Mouse (Mus musculus): ENCODE results near the gene Ceacam10. TPM values are rescaled to one million over a fixed set of nuclear protein-coding genes. Genes with fewer than 3 reads are reported as not detected.

Gene Ceacam10
- polyA plus RNA-seq, 1 experiment from 2014 or later: not detected

- Histone ChIP-seq H3K27ac (ENCODE audit: low read depth) (no peak overlapping the region), H3K9me3 (ENCODE audit: low read depth, low read length) (no peaks in the 10 kb centered on the region), H3K4me1 (ENCODE audit: insufficient read depth) (no peaks in the 10 kb centered on the region), H3K36me3 (ENCODE audit: insufficient read depth) (no peaks in the 10 kb centered on the region), H3K27me3 (ENCODE audit: insufficient read depth, low read length) (no peaks in the 10 kb centered on the region), H3K4me3 (ENCODE audit: low read depth, low read length) (no peak overlapping the region), H3K9ac (no peak overlapping the region), H3K4me2 (no peak overlapping the region)
- DNase-seq (peak; percentile 18), ATAC-seq (ENCODE audit: insufficient read depth) (no peak)
- WGBS: 36% methylated on average over 6 of the region's 6 CpGs
- TF ChIP-seq CTCF (IDR thresholded peaks at IDR 0.05; ENCODE audit: low read depth): no peak
Observed at GRCm38 (mm10) chr7:24804826-24805225, 27.8 kb downstream of the Ceacam10 start.

- Histone ChIP-seq H3K4me1 (ENCODE audit: insufficient read depth) (no peaks in the 10 kb centered on the region), H3K4me3 (ENCODE audit: low read depth, low read length) (no peak overlapping the region), H3K9ac (no peak overlapping the region), H3K9me3 (ENCODE audit: low read depth, low read length) (no peaks in the 10 kb centered on the region), H3K27ac (ENCODE audit: low read depth) (no peak overlapping the region), H3K4me2 (no peak overlapping the region), H3K36me3 (ENCODE audit: insufficient read depth) (no peaks in the 10 kb centered on the region), H3K27me3 (ENCODE audit: insufficient read depth, low read length) (no peaks in the 10 kb centered on the region)
- 41% methylated on average over 2 of the region's 2 CpGs for WGBS
- DNase-seq (no peak), ATAC-seq (ENCODE audit: insufficient read depth) (no peak)
- TF ChIP-seq CTCF (IDR thresholded peaks at IDR 0.05; ENCODE audit: low read depth): no peak
Observed at GRCm38 (mm10) chr7:24809041-24809440, 32.0 kb downstream of the Ceacam10 start.

- ATAC-seq (ENCODE audit: insufficient read depth): no peak
- Histone ChIP-seq H3K9me3 (ENCODE audit: low read depth, low read length) (no peaks in the 10 kb centered on the region), H3K4me1 (ENCODE audit: insufficient read depth) (no peaks in the 10 kb centered on the region), H3K36me3 (ENCODE audit: insufficient read depth) (no peaks in the 10 kb centered on the region), H3K9ac (no peak overlapping the region), H3K4me2 (no peak overlapping the region), H3K4me3 (ENCODE audit: low read depth, low read length) (no peak overlapping the region), H3K27ac (ENCODE audit: low read depth) (no peak overlapping the region), H3K27me3 (ENCODE audit: insufficient read depth, low read length) (no peaks in the 10 kb centered on the region)
- WGBS: 2% methylated on average over 3 of the region's 3 CpGs
- peak; percentile 88 for TF ChIP-seq CTCF (IDR thresholded peaks at IDR 0.05; ENCODE audit: low read depth)
- DNase-seq: peak; percentile 80
Observed at GRCm38 (mm10) chr7:24817502-24817901, 40.5 kb downstream of the Ceacam10 start.

DNA sequence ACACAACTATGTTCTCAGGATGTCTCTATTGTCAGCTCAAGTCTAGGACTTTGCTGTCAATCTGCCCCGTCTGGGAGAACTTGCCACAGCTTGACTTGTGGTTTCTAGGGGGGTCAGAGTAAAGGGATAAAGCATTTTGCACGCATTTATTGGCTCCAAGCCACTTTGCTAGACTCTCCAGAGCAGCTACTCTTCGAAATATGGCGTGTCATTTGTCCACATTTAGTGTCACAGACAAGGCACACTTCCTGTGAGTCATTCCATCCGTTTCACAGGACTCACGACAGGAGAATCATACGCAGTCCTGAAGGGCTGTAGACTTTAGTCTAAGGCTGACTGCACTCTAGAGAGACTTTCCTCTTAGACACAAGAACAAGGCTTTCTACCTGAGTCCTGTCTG lies 47.4 kb downstream of the Ceacam10 start:
- no peaks in the 10 kb centered on the region for H3K4me1 ChIP-seq (ENCODE audit: insufficient read depth)
- no peak for DNase-seq

GRCm38 (mm10) chr7:24827181-24827580 lies 50.2 kb downstream of the Ceacam10 start:
- no peak for TF ChIP-seq CTCF (IDR thresholded peaks at IDR 0.05; ENCODE audit: low read depth)
- Histone ChIP-seq H3K27me3 (ENCODE audit: insufficient read depth, low read length) (no peaks in the 10 kb centered on the region), H3K36me3 (ENCODE audit: insufficient read depth) (no peaks in the 10 kb centered on the region), H3K9ac (no peak overlapping the region), H3K27ac (ENCODE audit: low read depth) (no peak overlapping the region), H3K4me2 (no peak overlapping the region), H3K9me3 (ENCODE audit: low read depth, low read length) (no peaks in the 10 kb centered on the region), H3K4me1 (ENCODE audit: insufficient read depth) (no peaks in the 10 kb centered on the region), H3K4me3 (ENCODE audit: low read depth, low read length) (no peak overlapping the region)
- DNase-seq (no peak), ATAC-seq (ENCODE audit: insufficient read depth) (no peak)
- WGBS: 91% methylated on average over 4 of the region's 4 CpGs

More for the DNA sequence above, 47.4 kb downstream of the Ceacam10 start:
- ATAC-seq (ENCODE audit: insufficient read depth): no peak
- no peak overlapping the region for H3K4me2 ChIP-seq
- H3K27ac ChIP-seq (ENCODE audit: low read depth): no peak overlapping the region
- H3K27me3 ChIP-seq (ENCODE audit: insufficient read depth, low read length): no peaks in the 10 kb centered on the region
- H3K36me3 ChIP-seq (ENCODE audit: insufficient read depth): no peaks in the 10 kb centered on the region
- TF ChIP-seq CTCF (IDR thresholded peaks at IDR 0.05; ENCODE audit: low read depth): no peak
- WGBS: 54% methylated on average over 7 of the region's 7 CpGs
- no peak overlapping the region for H3K4me3 ChIP-seq (ENCODE audit: low read depth, low read length)
- H3K9me3 ChIP-seq (ENCODE audit: low read depth, low read length): no peaks in the 10 kb centered on the region
- H3K9ac ChIP-seq: no peak overlapping the region

Other genes starting within 250 kb of the Ceacam10 start
- gene Irgq, start 246.5 kb upstream of the Ceacam10 start, polyA plus RNA-seq (2014; fragmentation: Nextera tagmentation; extraction: Ambion mirVana): 8.0 and 9.3 TPM in 2 replicates
- not detected in 2 replicates for gene Pinlyp, start 231.1 kb upstream of the Ceacam10 start, polyA plus RNA-seq (2014; fragmentation: Nextera tagmentation; extraction: Ambion mirVana)
- gene Xrcc1, start 230.9 kb upstream of the Ceacam10 start, polyA plus RNA-seq (2014; fragmentation: Nextera tagmentation; extraction: Ambion mirVana): 96.6 and 121 TPM in 2 replicates
- 26.5 and 26.7 TPM in 2 replicates for gene Ethe1, start 189.7 kb upstream of the Ceacam10 start, polyA plus RNA-seq (2014; fragmentation: Nextera tagmentation; extraction: Ambion mirVana)
- 2.6 and 2.9 TPM in 2 replicates for gene Zfp575, start 189.6 kb upstream of the Ceacam10 start, polyA plus RNA-seq (2014; fragmentation: Nextera tagmentation; extraction: Ambion mirVana)
- 0.14 and 0.33 TPM in 2 replicates for gene Phldb3, start 166.4 kb upstream of the Ceacam10 start, polyA plus RNA-seq (2014; fragmentation: Nextera tagmentation; extraction: Ambion mirVana)
- gene Lypd3, start 140.7 kb upstream of the Ceacam10 start, polyA plus RNA-seq (2014; fragmentation: Nextera tagmentation; extraction: Ambion mirVana): 0.14 TPM in 1 of 2 replicates, not detected in the other
- gene Tex101, start 100.5 kb upstream of the Ceacam10 start, polyA plus RNA-seq (2014; fragmentation: Nextera tagmentation; extraction: Ambion mirVana): not detected in 2 replicates
- not detected in 2 replicates for gene BC049730, start 68.0 kb upstream of the Ceacam10 start, polyA plus RNA-seq (2014; fragmentation: Nextera tagmentation; extraction: Ambion mirVana)
- gene Gm4763, start 50.3 kb upstream of the Ceacam10 start, polyA plus RNA-seq (2014; fragmentation: Nextera tagmentation; extraction: Ambion mirVana): not detected in 2 replicates
- gene Cd177, start 16.9 kb upstream of the Ceacam10 start, polyA plus RNA-seq (2014; fragmentation: Nextera tagmentation; extraction: Ambion mirVana): 0.13 TPM in 1 of 2 replicates, not detected in the other
- gene Gm9844, start 85.0 kb downstream of the Ceacam10 start, polyA plus RNA-seq (2014; fragmentation: Nextera tagmentation; extraction: Ambion mirVana): 23.5 and 25.5 TPM in 2 replicates
- gene Lypd4, start 92.7 kb downstream of the Ceacam10 start, polyA plus RNA-seq (2014; fragmentation: Nextera tagmentation; extraction: Ambion mirVana): not detected in 2 replicates
- gene Dmrtc2, start 92.9 kb downstream of the Ceacam10 start, polyA plus RNA-seq (2014; fragmentation: Nextera tagmentation; extraction: Ambion mirVana): not detected in 2 replicates
- gene Rps19, start 107.2 kb downstream of the Ceacam10 start, polyA plus RNA-seq (2014; fragmentation: Nextera tagmentation; extraction: Ambion mirVana): 3,015 and 3,069 TPM in 2 replicates
- 0.16 and 0.24 TPM in 2 replicates for gene Cd79a, start 120.2 kb downstream of the Ceacam10 start, polyA plus RNA-seq (2014; fragmentation: Nextera tagmentation; extraction: Ambion mirVana)
- 109 and 120 TPM in 2 replicates for gene Arhgef1, start 125.7 kb downstream of the Ceacam10 start, polyA plus RNA-seq (2014; fragmentation: Nextera tagmentation; extraction: Ambion mirVana)
- gene Gm4881, start 167.3 kb downstream of the Ceacam10 start, polyA plus RNA-seq (2014; fragmentation: Nextera tagmentation; extraction: Ambion mirVana): not detected in 2 replicates
- 130 and 131 TPM in 2 replicates for gene Rabac1, start 195.5 kb downstream of the Ceacam10 start, polyA plus RNA-seq (2014; fragmentation: Nextera tagmentation; extraction: Ambion mirVana)
- gene Atp1a3, start 228.8 kb downstream of the Ceacam10 start, polyA plus RNA-seq (2014; fragmentation: Nextera tagmentation; extraction: Ambion mirVana): 0.74 and 0.89 TPM in 2 replicates